Mouse (Mus musculus): ENCODE measurements around the gene Defa22.
"Not testable (repeated sequence)": the region's sequence is repeated elsewhere in the genome, so short reads cannot be mapped to it uniquely, and the experiment has no call there.

The Defa22 gene

GRCm38 (mm10) chr8:21161977-21162376, at the start of gene Defa22:
Defa22 (plus strand) TSS chr8:21162277.
- not testable (repeated sequence) for DNase-seq (ENCODE audit: low read depth, low spot score)

GRCm38 (mm10) chr8:21134342-21134741, 27.7 kb upstream of the Defa22 start, which contains the start of gene Defa30:
Defa30 (plus strand) TSS chr8:21134642.
- DNase-seq (ENCODE audit: low read depth, low spot score): not testable (repeated sequence)

- DNase-seq (ENCODE audit: low read depth, low spot score): not testable (repeated sequence)
Measured at GRCm38 (mm10) chr8:21191314-21191713, 29.2 kb downstream of the Defa22 start, which contains the start of gene Defa31. Defa31 (plus strand) TSS chr8:21191614.

- DNase-seq (ENCODE audit: low read depth, low spot score): not testable (repeated sequence)
Measured at GRCm38 (mm10) chr8:21201261-21201660, 39.2 kb downstream of the Defa22 start, which contains the start of gene Gm15293. Gm15293 (plus strand) TSS chr8:21201561.

Data from CD4-positive helper T cell, adult 2 months (primary cell).